Mouse (Mus musculus) olfactory bulb, adult 2 months (tissue): ENCODE results near the gene Prokr2.

ENCODE experiments used
- CTCF ChIP-seq: fragments of 200-500 bp; IDR thresholded peaks from 2 replicates; pipeline ENCODE4 v1.5.1; 2012; ENCODE audit warnings: low read depth, mild to moderate bottlenecking, low read length, moderate library complexity; ENCODE audit not compliant: insufficient read depth
- POLR2A ChIP-seq: fragments of 200-500 bp; IDR thresholded peaks from 2 replicates; pipeline ENCODE4 v1.6.1; 2012; ENCODE audit warnings: mild to moderate bottlenecking, low read depth, low read length, moderate library complexity; ENCODE audit not compliant: insufficient read depth

GRCm38 (mm10) chr2:132425576-132425975, 40.3 kb upstream of the Prokr2 start:
- TF ChIP-seq CTCF (no peak), POLR2A (no peak)
